Mouse (Mus musculus): ENCODE measurements around the gene Crisp2.
A peak's percentile ranks its signal among the peaks of the same experiment; 100 is the strongest.
"Not testable (repeated sequence)": the region's sequence is repeated elsewhere in the genome, so short reads cannot be mapped to it uniquely, and the experiment has no call there.

Gene Crisp2

GRCm38 (mm10) chr17:40806953-40807572, at the start of gene Crisp2:
Crisp2 (minus strand) TSS chr17:40807003.
- DNase-seq (ENCODE audit: low spot score in 2 of 2) = no peak

- DNase-seq (ENCODE audit: low spot score in 2 of 2) = no peak
Measured at GRCm38 (mm10) chr17:40855065-40855464, 48.3 kb upstream of the Crisp2 start.

GRCm38 (mm10) chr17:40837308-40837707, 30.5 kb upstream of the Crisp2 start:
- no peak for DNase-seq (ENCODE audit: low spot score in 2 of 2)

- no peak for DNase-seq (ENCODE audit: low spot score in 2 of 2)
Measured at GRCm38 (mm10) chr17:40831870-40832269, 25.1 kb upstream of the Crisp2 start.

- no peak for DNase-seq (ENCODE audit: low spot score in 2 of 2)
Measured at GRCm38 (mm10) chr17:40824549-40824948, 17.7 kb upstream of the Crisp2 start.

- DNase-seq (ENCODE audit: low spot score in 2 of 2) = peak; percentile 5 to 17
Measured at GRCm38 (mm10) chr17:40823817-40824216, 17.0 kb upstream of the Crisp2 start.

- DNase-seq (ENCODE audit: low spot score in 2 of 2) = no peak
Measured at GRCm38 (mm10) chr17:40821477-40821876, 14.7 kb upstream of the Crisp2 start.

- no peak for DNase-seq (ENCODE audit: low spot score in 2 of 2)
Measured at GRCm38 (mm10) chr17:40817340-40817943, 10.6 kb upstream of the Crisp2 start.

- DNase-seq (ENCODE audit: low spot score in 2 of 2) = no peak
Measured at GRCm38 (mm10) chr17:40812259-40812658, 5.5 kb upstream of the Crisp2 start.

GRCm38 (mm10) chr17:40811560-40811959, 4.8 kb upstream of the Crisp2 start:
- DNase-seq (ENCODE audit: low spot score in 2 of 2) = no peak

GRCm38 (mm10) chr17:40810934-40811333, 4.1 kb upstream of the Crisp2 start, which contains the start of gene Rhag:
Rhag (plus strand) TSS chr17:40811126.
- no peak for DNase-seq (ENCODE audit: low spot score in 2 of 2)

GRCm38 (mm10) chr17:40808071-40808470, 1.3 kb upstream of the Crisp2 start:
- DNase-seq (ENCODE audit: low spot score in 2 of 2) = no peak

- DNase-seq (ENCODE audit: low spot score in 2 of 2) = no peak
Measured at GRCm38 (mm10) chr17:40806550-40806949, 253 bp downstream of the Crisp2 start.

GRCm38 (mm10) chr17:40802707-40803340, 4.0 kb downstream of the Crisp2 start:
- DNase-seq (ENCODE audit: low spot score in 2 of 2) = no peak

- DNase-seq (ENCODE audit: low spot score in 2 of 2) = peak; percentile 1
Measured at GRCm38 (mm10) chr17:40793921-40794854, 12.6 kb downstream of the Crisp2 start.

- no peak for DNase-seq (ENCODE audit: low spot score in 2 of 2)
Measured at GRCm38 (mm10) chr17:40789877-40790276, 16.9 kb downstream of the Crisp2 start.

GRCm38 (mm10) chr17:40767120-40767519, 39.7 kb downstream of the Crisp2 start:
- no peak for DNase-seq (ENCODE audit: low spot score in 2 of 2)

- DNase-seq (ENCODE audit: low spot score in 2 of 2) = no peak
Measured at GRCm38 (mm10) chr17:40763662-40764061, 43.1 kb downstream of the Crisp2 start.

- DNase-seq (ENCODE audit: low spot score in 2 of 2) = no peak
Measured at GRCm38 (mm10) chr17:40731724-40732123, 75.1 kb downstream of the Crisp2 start.

- no peak for DNase-seq (ENCODE audit: low spot score in 2 of 2)
Measured at GRCm38 (mm10) chr17:40731296-40731695, 75.5 kb downstream of the Crisp2 start.

- DNase-seq (ENCODE audit: low spot score in 2 of 2) = no peak
Measured at GRCm38 (mm10) chr17:40726820-40727219, 80.0 kb downstream of the Crisp2 start, which contains the start of gene Esp1. Esp1 (plus strand) TSS chr17:40727120.

- DNase-seq (ENCODE audit: low spot score in 2 of 2) = not testable (repeated sequence)
Measured at GRCm38 (mm10) chr17:40717055-40717454, 89.7 kb downstream of the Crisp2 start.
